Mouse (Mus musculus) erythroid progenitor cell, adult 5-6 weeks (primary cell): Measurements from ENCODE around the gene Fam19a1. TPM values are rescaled to one million over a fixed set of nuclear protein-coding genes. Genes with fewer than 3 reads are reported as not detected.

Experiments used
- ATAC-seq: replicated peaks from 2 replicates; pipeline ENCODE4 v1.8.0; 2016; ENCODE audit warnings: moderate number of reproducible peaks, mild to moderate bottlenecking, moderate TSS enrichment, inconsistent platforms; ENCODE audit not compliant: poor library complexity, low FRiP score, severe bottlenecking
- total RNA-seq, 2 experiments: library from RNA; stranded (forward) in 1 of 2; stranded (reverse) in 1 of 2; fragments of 150-400 nt in 1 of 2; fragments of 186-747, 209-891 nt in 1 of 2; gene quantifications; 2 replicates each; pipeline versions ENCODE4 v1.2.3 to v1.2.4; 2015 to 2017; ENCODE audit warnings: low replicate concordance in 2 of 2

Fam19a1 gene
- total RNA-seq, 2 experiments from 2014 or later: not detected

DNA sequence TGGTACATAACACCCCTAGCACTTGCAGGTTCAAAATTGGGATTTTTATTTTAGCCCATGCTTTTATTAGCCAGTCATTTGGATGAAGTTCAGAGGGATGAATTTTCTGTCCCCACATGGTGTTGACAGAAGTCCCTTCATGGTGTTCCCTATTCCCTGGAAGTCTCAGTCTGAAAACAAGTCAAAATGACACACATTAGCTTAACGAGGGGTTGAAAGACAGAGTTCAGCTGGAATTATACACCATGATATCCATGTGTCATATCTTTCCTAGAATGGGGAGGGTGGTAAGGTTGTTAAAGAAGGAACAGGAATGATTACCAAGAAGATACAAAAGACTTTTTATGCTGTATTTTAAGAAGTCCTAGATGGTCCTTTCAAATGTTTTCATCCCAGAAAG, 511.2 kb downstream of the Fam19a1 start:
- ATAC-seq: no peak

GRCm38 (mm10) chr6:96631518-96631917, 518.6 kb downstream of the Fam19a1 start:
- no peak for ATAC-seq

GRCm38 (mm10) chr6:96632243-96632642, 519.3 kb downstream of the Fam19a1 start:
- ATAC-seq: no peak

GRCm38 (mm10) chr6:96635663-96636062, 522.7 kb downstream of the Fam19a1 start:
- ATAC-seq: no peak

DNA sequence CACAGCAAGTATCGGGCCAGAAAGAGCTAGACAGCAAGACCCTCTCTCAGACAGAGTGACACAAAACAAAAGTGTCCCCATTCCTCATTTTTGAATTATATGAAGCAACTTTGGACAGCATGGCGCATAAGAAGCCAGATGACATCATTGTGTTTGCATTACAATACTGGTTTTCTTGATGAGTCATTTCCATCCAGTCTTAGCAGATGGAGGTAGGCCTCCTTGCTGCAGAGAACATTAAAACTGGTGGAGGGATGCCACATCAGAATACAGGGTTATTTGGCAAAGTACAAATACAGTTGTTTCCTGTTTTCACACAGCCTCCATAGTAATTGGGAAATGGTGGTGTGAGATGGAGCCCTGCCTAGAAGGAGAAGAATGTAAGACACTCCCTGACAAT, 535.8 kb downstream of the Fam19a1 start:
- no peak for ATAC-seq

DNA sequence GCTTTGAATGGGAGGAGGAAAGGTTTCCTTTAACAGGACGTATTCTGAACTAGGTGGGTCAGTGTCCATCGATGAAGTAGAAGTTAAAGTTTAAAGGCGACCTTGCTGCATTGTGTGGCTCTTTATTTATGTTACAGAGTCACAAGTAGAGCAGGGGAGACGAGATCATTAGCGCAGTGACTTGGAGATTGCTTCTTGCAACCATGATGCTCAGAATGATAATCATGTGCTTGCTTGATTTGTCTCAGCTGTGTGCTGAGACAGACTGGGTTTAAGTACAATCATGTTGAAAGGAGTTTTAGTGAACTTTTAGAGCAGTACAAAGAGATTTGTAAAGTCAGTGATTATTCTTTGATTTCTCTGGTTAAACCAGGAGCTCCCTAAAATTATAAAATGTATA, 536.3 kb downstream of the Fam19a1 start:
- no peak for ATAC-seq

DNA sequence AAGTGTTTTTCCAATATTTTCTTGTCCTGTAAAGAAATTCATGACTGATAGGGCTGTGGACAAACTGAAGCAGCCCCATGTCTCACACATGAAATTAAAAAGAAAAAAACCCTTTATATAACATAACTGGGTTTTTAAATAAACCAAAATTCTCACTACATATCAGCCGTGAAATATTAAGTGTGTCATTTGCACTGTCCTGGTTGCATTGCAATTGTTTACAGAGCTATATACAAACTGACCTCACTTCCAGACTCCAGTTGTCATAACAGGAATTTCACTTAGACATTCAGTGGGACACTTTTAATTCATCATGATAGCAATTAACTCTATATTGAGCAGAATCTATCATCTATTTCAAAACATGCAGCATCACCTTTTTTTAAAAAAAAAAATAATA, 553.4 kb downstream of the Fam19a1 start:
- no peak for ATAC-seq

GRCm38 (mm10) chr6:96677813-96678212, 564.9 kb downstream of the Fam19a1 start:
- no peak for ATAC-seq

Other genes starting within 250 kb of the Fam19a1 start
- not detected in 2 replicates for gene 1700123L14Rik, start 53.1 kb downstream of the Fam19a1 start, total RNA-seq (2015; ENCODE audit: low replicate concordance)
- gene 1700123L14Rik, start 53.1 kb downstream of the Fam19a1 start, total RNA-seq (2017; ENCODE audit: low replicate concordance): not detected in 2 replicates